Mouse (Mus musculus) skeletal muscle tissue, adult 2 months (tissue): ENCODE measurements around the gene Cilp.
"Not testable (repeated sequence)": the region's sequence is repeated elsewhere in the genome, so short reads cannot be mapped to it uniquely, and the experiment has no call there.

Source experiments
- DNase-seq: peaks from one replicate; pipeline ENCODE4 v3.0.0-alpha.2; 2012; ENCODE audit warnings: low read depth, low spot score

Cilp gene

DNA sequence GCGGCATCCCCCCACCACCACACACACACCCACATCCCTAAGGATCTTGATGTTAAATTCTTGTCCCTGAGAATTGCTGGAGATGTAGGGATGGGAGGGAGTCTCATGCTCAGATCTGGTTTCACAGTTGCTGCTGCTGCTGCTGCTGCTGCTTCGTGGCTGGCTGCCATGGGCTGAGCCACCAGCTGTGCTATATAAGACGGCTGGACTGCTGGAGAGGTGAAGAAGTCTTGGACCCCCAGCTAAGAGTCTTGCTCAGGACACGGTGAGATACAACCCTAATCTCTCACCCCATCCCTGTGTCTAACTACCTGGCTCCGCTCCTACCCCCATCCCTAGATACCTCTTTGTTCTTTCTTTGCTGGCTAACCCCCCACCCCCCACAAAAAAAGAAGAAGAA lies at the start of gene Cilp:
Gene Cilp (plus strand): TSS at position 222 of the 400 bp plus-strand sequence.
- no peak for DNase-seq

DNA sequence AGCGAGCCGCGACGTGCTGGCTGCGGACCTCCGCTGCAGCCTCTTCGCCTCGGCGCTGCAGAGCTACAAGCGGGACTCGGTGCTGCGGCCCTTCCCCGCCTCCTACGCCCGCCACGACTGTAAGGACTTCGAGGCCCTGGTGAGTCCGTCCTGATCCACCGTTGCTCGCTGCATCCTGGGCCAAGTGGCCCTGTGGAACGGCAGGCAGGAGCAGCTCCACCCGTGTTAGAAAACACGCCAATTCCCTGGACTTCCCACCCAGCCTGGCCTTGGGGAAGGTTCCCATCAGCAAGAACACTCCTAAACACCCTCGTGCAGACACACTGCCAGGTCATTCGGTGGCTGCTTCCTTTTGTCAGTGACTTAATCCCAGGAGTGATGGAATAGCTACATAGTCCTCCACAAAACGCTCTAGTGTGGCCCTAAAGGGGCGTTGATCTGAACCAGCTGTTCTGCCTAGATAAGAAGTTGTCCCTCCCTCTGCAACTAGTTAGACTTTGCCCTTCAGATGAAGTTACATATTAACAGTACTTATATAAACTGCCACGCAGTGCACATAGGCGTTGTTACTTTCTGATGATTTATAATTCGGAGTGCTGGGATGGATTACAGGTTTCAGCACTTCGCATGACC lies 49.4 kb upstream of the Cilp start:
- peak; percentile 54 for DNase-seq

- no peak for DNase-seq
Measured at GRCm38 (mm10) chr9:65216972-65217371, 48.0 kb upstream of the Cilp start.

DNA sequence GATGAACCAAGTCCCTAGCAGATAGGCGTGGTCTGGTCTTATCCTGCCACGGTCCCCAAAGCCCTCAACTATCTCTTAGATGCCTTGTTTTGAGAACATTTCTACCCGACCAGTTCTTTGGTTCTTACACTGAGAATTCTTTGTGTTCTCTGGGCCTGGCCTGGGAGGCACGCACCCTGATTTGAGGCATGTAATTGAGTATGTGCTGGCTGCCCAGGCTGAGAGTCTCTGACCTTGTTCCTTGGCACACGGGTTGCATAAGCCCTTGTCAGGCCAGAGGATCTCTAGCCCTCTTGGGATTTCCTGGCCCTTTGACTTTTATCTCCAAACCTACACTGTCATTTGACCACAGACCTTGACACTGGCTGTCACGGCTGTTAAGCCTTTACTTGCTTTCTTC lies 47.3 kb upstream of the Cilp start:
- DNase-seq = peak; percentile 84

DNA sequence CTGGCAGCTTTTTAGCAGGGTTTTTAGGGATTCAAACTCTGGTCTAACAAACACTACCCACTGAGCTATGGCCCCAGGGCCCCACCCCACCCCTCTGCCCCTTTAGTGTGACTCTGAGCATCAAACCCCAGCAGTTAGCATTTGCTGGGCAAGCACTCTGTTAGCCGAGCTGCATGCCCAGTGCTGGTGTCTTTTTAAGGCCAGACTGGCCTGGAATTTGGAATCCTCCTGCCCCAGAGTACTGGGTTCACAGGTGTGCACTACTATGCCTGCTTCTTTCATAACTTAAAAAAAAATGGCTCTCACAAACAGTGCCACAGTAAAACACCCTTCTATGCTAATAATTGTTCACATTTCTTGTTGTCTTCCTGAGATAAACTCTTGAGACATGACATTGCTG lies 46.1 kb upstream of the Cilp start:
- DNase-seq = no peak

DNA sequence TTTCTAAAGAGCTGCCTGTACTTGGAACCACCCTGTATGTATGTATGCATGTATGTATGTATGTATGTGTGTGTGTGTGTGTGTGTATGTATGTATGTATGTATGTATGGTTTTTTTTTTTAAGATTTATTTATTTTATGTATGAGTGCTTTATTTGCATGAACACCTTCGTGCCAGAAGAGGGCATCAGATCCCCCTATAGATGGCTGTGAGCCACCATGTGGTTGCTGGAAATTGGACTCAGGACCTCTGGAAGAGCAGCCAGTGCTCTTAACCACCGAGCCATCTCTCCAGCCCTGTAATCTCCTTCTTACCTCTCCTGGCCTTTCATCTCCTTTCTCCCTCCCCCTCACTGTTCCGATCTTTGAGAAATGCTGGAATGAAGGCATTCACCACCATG lies 44.6 kb upstream of the Cilp start:
- not testable (repeated sequence) for DNase-seq

- DNase-seq = no peak
Measured at GRCm38 (mm10) chr9:65223927-65224326, 41.1 kb upstream of the Cilp start.

DNA sequence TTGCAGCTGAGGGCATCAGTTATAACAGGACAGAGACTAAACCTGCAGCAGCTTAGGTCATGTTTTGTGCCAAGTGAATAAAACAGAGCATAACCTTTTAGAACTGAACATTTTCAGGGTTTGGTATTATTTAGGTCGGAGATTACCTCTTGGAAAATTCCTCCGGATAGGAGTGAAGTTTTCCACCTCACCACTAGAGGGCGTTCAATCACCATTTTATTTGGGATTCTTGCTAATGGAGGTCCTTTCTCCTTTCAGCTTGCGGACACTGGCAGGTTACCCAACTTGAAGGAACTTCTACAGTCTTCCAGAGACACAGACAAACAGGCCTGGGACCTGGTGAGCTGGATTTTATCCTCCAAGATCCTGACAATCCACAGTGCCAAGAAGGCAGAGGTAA lies 39.2 kb upstream of the Cilp start:
- peak; percentile 43 for DNase-seq

GRCm38 (mm10) chr9:65230250-65230649 lies 34.7 kb upstream of the Cilp start:
- no peak for DNase-seq

GRCm38 (mm10) chr9:65231284-65231683 lies 33.7 kb upstream of the Cilp start:
- DNase-seq = no peak

GRCm38 (mm10) chr9:65233243-65233985 lies 31.6 kb upstream of the Cilp start:
- no peak for DNase-seq

- no peak for DNase-seq
Measured at GRCm38 (mm10) chr9:65234734-65235133, 30.2 kb upstream of the Cilp start.

DNA sequence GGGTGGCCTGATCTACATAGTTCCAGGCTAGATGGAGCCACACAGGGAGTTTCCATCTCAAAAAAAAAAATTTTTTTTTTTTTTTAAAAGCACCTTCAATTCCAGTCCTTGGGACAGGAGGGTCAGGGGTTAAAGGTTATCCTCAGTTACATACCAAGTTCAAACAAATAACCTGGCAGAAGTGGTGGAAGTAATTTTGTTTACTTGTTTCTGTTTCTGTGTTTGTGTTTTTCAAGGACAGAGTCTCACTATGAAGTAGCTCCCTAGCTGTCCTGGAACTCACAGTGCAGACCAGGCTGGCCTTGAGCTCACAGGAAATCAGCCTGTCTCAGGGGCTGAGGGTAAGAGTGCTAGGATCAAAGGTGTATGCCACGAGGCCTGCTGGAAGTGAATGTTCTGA lies 29.4 kb upstream of the Cilp start:
- no peak for DNase-seq

- DNase-seq = no peak
Measured at GRCm38 (mm10) chr9:65237616-65238015, 27.4 kb upstream of the Cilp start.

DNA sequence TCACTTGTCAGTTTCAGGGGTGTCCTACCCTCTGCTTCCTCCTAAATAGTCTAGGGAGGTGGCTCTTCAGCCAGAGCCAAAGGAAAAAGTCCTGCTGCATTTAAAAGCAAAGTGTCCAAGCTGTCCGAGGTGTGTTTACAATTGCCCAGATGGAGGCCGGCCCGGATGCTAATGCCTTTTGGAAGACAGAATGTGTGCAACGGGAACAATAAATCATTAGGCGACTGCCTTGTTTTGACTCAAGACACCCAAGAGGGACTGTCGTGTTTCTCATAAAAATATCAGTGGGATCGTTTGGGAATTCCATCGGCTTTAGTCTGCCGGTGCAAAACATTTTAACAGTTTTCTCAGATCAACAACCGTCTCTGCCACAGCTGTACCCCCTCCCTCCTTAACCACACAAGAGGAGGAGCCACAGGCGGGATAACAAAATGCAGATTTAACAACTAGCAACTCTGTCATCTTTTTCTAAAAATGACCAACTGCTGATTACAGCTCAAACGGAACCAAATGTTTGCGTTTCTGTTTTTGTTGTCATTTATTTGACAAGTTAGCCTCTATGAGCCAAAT lies 26.7 kb upstream of the Cilp start:
- DNase-seq = no peak

- no peak for DNase-seq
Measured at GRCm38 (mm10) chr9:65239176-65239575, 25.8 kb upstream of the Cilp start.

DNA sequence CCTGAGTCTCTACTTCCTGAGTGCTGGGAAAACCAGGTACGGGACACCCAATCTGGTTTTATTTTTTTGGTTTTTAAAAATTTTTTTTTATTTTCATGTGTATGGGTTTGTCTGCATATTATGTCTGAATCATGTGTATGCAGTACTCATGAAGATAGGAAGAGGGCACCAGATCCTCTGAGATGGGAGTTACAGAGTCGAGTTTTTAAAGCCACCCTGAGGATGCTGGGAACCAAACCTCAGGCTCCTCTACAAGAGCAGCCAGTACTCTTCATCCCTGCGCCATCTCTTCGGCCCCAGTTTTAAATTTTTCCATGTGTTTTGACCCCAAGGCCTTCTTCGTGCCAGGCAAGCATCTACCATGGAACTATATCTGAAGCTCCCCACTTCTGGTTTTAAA lies 25.2 kb upstream of the Cilp start:
- no peak for DNase-seq

DNA sequence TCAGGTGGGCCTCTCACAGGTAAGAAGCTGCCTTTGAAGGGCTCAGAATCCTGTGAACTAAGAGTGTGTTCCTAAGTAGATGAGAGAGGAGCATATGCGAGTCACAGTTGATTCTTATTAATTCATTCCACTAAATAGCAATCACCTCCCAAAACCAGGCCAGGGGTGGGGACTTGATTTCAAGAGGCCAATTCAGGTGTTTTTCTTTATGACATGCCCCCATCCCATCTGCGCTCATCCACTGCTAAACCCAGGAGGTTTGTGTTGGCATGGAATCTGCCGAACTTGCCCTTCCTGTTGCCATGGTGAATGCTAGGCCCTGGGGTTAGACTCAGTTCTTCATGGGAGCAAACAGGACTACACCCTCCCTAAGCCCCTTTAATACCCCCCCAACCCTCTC lies 24.4 kb upstream of the Cilp start:
- no peak for DNase-seq

DNA sequence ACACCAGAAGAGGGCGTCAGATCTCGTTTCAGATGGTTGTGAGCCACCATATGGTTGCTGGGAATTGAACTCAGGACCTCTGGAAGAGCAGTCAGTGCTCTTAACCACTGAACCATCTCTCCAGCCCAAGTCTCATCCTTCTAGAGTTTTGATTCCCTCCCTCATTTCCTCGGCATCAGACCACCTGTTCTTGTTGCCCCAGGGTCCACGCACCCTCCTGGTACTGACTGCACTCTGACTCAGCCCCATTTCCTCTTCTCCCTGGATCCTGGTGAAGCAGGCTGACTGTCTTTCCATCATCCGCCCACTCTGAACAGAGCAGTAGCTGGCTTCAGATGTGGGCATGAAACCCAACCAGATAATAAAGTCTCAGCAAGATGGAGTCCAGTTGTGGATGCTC lies 23.0 kb upstream of the Cilp start:
- no peak for DNase-seq

DNA sequence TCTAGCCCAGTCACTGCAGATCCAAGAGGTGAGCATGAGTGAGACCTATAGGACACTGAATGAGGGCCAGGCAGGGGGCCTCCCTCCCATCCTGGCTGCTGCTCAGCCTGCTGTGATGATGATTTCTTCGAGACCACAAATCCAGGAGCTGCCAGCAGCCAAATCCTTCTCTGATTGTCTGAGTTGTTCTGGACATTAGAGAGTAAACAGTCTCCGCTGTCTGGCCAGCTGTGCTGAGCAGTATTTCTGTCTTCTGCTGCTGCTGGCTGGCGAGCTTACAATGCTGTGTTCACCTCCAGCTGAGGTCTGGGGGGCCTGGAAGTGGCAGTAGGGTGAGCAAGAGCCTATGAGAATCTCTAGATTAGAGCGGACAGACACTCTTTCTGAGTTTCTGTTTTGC lies 21.7 kb upstream of the Cilp start:
- no peak for DNase-seq

DNA sequence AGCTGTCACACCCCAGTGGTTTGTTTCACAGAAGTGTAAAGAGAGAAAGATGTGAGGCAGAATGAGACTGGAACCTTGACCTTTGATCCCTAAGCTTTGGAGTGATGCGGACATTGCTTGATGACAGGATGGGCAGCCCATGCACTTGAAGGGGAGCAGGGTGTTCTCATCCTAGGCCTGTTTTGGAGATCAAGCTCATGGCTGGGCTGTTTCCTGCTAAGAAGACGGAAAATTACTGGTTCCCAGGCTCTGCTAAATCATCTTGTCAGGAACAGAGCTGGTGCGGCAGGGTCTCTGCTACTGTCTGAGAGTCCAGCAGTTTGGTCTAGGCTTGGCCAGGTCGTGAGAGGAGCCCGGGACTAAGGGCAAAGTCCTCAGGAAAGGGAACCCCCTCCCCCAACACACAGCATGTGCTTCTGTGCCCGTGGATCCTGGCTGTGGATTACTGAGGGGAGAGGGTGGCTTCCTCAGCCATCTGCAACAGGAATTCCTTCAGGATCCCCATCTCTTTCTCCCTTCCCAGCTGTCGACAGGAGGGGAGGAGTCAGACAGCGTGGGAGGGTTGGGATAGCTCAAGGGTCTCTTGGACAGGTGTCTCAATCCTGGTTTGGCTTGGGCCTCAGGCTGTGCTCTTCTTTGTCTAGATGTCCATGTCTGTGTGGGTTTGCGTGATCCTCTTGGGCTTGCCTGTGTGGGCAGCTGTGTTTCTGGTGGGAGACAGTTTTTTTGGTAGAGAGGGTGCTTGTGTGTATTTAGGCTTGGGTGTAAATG lies 20.8 kb upstream of the Cilp start:
- no peak for DNase-seq
